Mouse (Mus musculus): ENCODE results near the gene Fyn. TPM values are rescaled to one million over a fixed set of nuclear protein-coding genes. Genes with fewer than 3 reads are reported as not detected.

The Fyn gene
- polyA plus RNA-seq, 1 experiment from 2014 or later, result 20.2 TPM

GRCm38 (mm10) chr10:39552903-39553302, 184.2 kb downstream of the Fyn start:
- no peaks in the 10 kb centered on the region for H3K27me3 ChIP-seq (ENCODE audit: control insufficient read depth, insufficient read depth, low read length)
- H3K27ac ChIP-seq (ENCODE audit: low read length), result no peak overlapping the region
- H3K4me1 ChIP-seq (ENCODE audit: control insufficient read depth, insufficient read depth, low read length), result peaks cover 45% of the 10 kb centered on the region
- H3K36me3 ChIP-seq (ENCODE audit: control insufficient read depth, insufficient read depth, low read length), result no peaks in the 10 kb centered on the region
- WGBS, result 48% methylated on average over 5 of the region's 5 CpGs
- no peak overlapping the region for H3K4me3 ChIP-seq (replicated peaks; ENCODE audit: low read length)
- no peak overlapping the region for H3K9ac ChIP-seq (ENCODE audit: low read length)
- no peak overlapping the region for H3K4me2 ChIP-seq (ENCODE audit: low read depth, low read length)
- ATAC-seq (ENCODE audit: insufficient read depth, low FRiP score), result no peak
- no peaks in the 10 kb centered on the region for H3K9me3 ChIP-seq (replicated peaks; ENCODE audit: control insufficient read depth, low read length)

DNA sequence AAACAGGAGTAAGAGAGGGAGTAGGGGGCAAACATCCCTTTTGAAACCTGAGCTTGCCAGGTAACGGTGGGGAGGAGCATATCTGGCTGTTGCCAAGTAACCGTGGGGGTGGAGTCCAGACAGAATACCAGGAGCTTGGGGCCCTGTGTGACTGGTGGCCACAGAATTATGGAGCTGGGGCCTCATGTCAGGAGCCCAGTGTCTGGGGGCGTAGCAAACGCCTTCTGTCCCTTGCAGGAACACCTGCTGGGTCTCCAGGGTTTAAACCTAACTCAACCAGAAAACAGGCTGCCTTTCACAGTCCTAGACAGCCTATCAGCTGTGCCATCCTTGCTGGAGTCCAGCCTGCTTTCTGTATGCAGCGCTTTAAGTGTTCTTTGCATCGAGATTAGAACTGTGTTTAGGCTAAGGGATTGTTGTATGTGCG, 186.6 kb downstream of the Fyn start:
- Histone ChIP-seq H3K36me3 (ENCODE audit: control insufficient read depth, insufficient read depth, low read length) (no peaks in the 10 kb centered on the region), H3K9me3 (replicated peaks; ENCODE audit: control insufficient read depth, low read length) (no peaks in the 10 kb centered on the region), H3K4me1 (ENCODE audit: control insufficient read depth, insufficient read depth, low read length) (peaks cover 63% of the 10 kb centered on the region), H3K27me3 (ENCODE audit: control insufficient read depth, insufficient read depth, low read length) (no peaks in the 10 kb centered on the region), H3K27ac (ENCODE audit: low read length) (peak overlapping the region; percentile 85), H3K4me3 (replicated peaks; ENCODE audit: low read length) (no peak overlapping the region), H3K4me2 (ENCODE audit: low read depth, low read length) (peak overlapping the region; percentile 13), H3K9ac (ENCODE audit: low read length) (0 out of 2 replicates have a peak overlapping the region, but pooled peaks have one; percentile 12)
- 25% methylated on average over 7 of the region's 7 CpGs for WGBS
- peak; percentile 33; the same call in 1 of the 2 replicates for ATAC-seq (ENCODE audit: insufficient read depth, low FRiP score)

- Histone ChIP-seq H3K4me3 (replicated peaks; ENCODE audit: low read length) (no peak overlapping the region), H3K36me3 (ENCODE audit: control insufficient read depth, insufficient read depth, low read length) (no peaks in the 10 kb centered on the region), H3K27me3 (ENCODE audit: control insufficient read depth, insufficient read depth, low read length) (no peaks in the 10 kb centered on the region), H3K4me1 (ENCODE audit: control insufficient read depth, insufficient read depth, low read length) (peaks cover 63% of the 10 kb centered on the region), H3K27ac (ENCODE audit: low read length) (peak overlapping the region; percentile 85), H3K9me3 (replicated peaks; ENCODE audit: control insufficient read depth, low read length) (no peaks in the 10 kb centered on the region), H3K9ac (ENCODE audit: low read length) (0 out of 2 replicates have a peak overlapping the region, but pooled peaks have one; percentile 12), H3K4me2 (ENCODE audit: low read depth, low read length) (peak overlapping the region; percentile 13; the same call in 1 of the 2 replicates)
- WGBS, result 20% methylated on average over 5 of the region's 5 CpGs
- ATAC-seq (ENCODE audit: insufficient read depth, low FRiP score), result no peak
These were observed 187.1 kb downstream of the Fyn start for GRCm38 (mm10) chr10:39555740-39556139.

DNA sequence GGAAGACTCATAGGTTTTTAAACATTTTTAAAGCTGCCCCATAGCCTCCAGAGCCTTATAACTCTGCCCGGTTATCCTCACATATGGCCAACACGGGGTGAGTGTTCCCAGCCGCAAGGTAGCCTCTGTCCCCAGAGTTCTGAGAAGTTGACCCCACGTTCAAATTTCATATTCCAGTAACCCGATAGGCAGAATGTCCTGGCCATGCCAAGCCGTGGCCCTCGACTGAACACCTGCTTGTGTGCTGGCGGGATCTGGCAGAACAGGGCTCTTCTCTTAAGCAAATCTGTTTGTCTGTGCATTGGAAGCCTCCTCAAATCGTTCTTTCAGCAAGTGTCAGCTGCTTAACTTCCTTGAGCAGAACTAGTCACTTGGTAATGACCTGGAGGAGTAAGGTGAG, 188.7 kb downstream of the Fyn start:
- peak overlapping the region; percentile 65; the same call in 1 of the 2 replicates for H3K27ac ChIP-seq (ENCODE audit: low read length)
- 70% methylated on average over 9 of the region's 9 CpGs for WGBS
- no peaks in the 10 kb centered on the region for H3K9me3 ChIP-seq (replicated peaks; ENCODE audit: control insufficient read depth, low read length)
- H3K4me1 ChIP-seq (ENCODE audit: control insufficient read depth, insufficient read depth, low read length), result peaks cover 52% of the 10 kb centered on the region
- no peak overlapping the region for H3K4me2 ChIP-seq (ENCODE audit: low read depth, low read length)
- no peaks in the 10 kb centered on the region for H3K27me3 ChIP-seq (ENCODE audit: control insufficient read depth, insufficient read depth, low read length)
- no peaks in the 10 kb centered on the region for H3K36me3 ChIP-seq (ENCODE audit: control insufficient read depth, insufficient read depth, low read length)
- H3K9ac ChIP-seq (ENCODE audit: low read length), result no peak overlapping the region
- ATAC-seq (ENCODE audit: insufficient read depth, low FRiP score), result no peak
- no peak overlapping the region for H3K4me3 ChIP-seq (replicated peaks; ENCODE audit: low read length)

- H3K27ac ChIP-seq (ENCODE audit: low read length), result peak overlapping the region; percentile 65
- WGBS, result 48% methylated on average over 7 of the region's 7 CpGs
- H3K9me3 ChIP-seq (replicated peaks; ENCODE audit: control insufficient read depth, low read length), result no peaks in the 10 kb centered on the region
- H3K4me3 ChIP-seq (replicated peaks; ENCODE audit: low read length), result no peak overlapping the region
- no peaks in the 10 kb centered on the region for H3K36me3 ChIP-seq (ENCODE audit: control insufficient read depth, insufficient read depth, low read length)
- H3K4me1 ChIP-seq (ENCODE audit: control insufficient read depth, insufficient read depth, low read length), result peaks cover 49% of the 10 kb centered on the region
- ATAC-seq (ENCODE audit: insufficient read depth, low FRiP score), result peak; percentile 54; the same call in 1 of the 2 replicates
- H3K27me3 ChIP-seq (ENCODE audit: control insufficient read depth, insufficient read depth, low read length), result no peaks in the 10 kb centered on the region
- peak overlapping the region; percentile 49; the same call in 1 of the 2 replicates for H3K9ac ChIP-seq (ENCODE audit: low read length)
- H3K4me2 ChIP-seq (ENCODE audit: low read depth, low read length), result no peak overlapping the region
These were observed 189.2 kb downstream of the Fyn start for GRCm38 (mm10) chr10:39557851-39558250.

DNA sequence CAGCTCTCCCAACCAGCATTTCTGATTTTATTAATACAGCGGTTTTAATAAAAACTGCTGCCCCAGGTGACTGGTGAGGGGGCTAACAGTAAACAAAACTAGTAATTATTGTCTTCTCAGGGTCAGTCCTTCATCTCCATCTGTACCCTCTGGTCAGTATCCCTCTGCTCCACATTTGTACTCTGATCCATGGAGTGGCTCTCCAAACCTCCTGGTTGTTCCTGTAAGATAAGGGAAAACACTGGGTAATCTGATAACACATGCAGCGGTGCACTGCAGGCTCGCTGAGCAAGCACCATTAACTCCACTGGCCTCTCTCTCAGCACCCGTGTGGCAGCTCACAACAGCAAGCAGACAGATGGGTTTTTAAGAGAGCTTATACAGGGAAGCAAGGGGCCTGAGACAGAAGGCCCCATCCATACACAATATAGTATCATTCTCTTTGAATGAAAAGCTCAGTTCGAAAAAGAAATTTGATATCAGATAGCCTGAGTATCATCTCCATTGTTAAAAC, 189.9 kb downstream of the Fyn start:
- Histone ChIP-seq H3K4me2 (ENCODE audit: low read depth, low read length) (no peak overlapping the region), H3K27ac (ENCODE audit: low read length) (peak overlapping the region; percentile 65), H3K4me3 (replicated peaks; ENCODE audit: low read length) (no peak overlapping the region), H3K27me3 (ENCODE audit: control insufficient read depth, insufficient read depth, low read length) (no peaks in the 10 kb centered on the region), H3K9me3 (replicated peaks; ENCODE audit: control insufficient read depth, low read length) (no peaks in the 10 kb centered on the region), H3K36me3 (ENCODE audit: control insufficient read depth, insufficient read depth, low read length) (no peaks in the 10 kb centered on the region), H3K4me1 (ENCODE audit: control insufficient read depth, insufficient read depth, low read length) (peaks cover 52% of the 10 kb centered on the region), H3K9ac (ENCODE audit: low read length) (0 out of 2 replicates have a peak overlapping the region, but pooled peaks have one; percentile 22)
- 43% methylated on average over 5 of the region's 5 CpGs for WGBS
- no peak for ATAC-seq (ENCODE audit: insufficient read depth, low FRiP score)

DNA sequence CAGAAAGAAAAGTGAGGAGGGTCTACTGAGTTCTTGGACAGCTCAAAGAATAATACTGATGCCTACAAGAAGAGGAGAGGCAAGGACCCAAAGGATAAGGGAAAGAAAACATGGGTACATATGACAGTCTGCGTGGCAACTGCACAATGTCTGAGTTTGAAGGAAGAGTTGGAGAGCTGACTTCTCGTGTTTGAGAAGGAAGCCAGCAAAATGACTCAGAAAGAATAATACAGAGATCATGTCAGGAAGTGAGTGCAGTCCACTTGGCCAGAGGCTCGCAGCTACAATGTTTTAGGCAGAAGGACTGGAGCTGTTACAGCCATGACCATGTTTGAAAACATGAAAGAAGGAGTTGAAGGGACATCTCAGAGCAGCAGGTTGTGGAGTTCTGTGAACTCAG, 190.7 kb downstream of the Fyn start:
- no peak overlapping the region for H3K4me3 ChIP-seq (replicated peaks; ENCODE audit: low read length)
- no peaks in the 10 kb centered on the region for H3K36me3 ChIP-seq (ENCODE audit: control insufficient read depth, insufficient read depth, low read length)
- peaks cover 49% of the 10 kb centered on the region for H3K4me1 ChIP-seq (ENCODE audit: control insufficient read depth, insufficient read depth, low read length)
- no peaks in the 10 kb centered on the region for H3K27me3 ChIP-seq (ENCODE audit: control insufficient read depth, insufficient read depth, low read length)
- no peaks in the 10 kb centered on the region for H3K9me3 ChIP-seq (replicated peaks; ENCODE audit: control insufficient read depth, low read length)
- H3K9ac ChIP-seq (ENCODE audit: low read length), result no peak overlapping the region
- H3K4me2 ChIP-seq (ENCODE audit: low read depth, low read length), result no peak overlapping the region
- H3K27ac ChIP-seq (ENCODE audit: low read length), result peak overlapping the region; percentile 62
- 55% methylated on average over 3 of the region's 3 CpGs for WGBS
- ATAC-seq (ENCODE audit: insufficient read depth, low FRiP score), result no peak

DNA sequence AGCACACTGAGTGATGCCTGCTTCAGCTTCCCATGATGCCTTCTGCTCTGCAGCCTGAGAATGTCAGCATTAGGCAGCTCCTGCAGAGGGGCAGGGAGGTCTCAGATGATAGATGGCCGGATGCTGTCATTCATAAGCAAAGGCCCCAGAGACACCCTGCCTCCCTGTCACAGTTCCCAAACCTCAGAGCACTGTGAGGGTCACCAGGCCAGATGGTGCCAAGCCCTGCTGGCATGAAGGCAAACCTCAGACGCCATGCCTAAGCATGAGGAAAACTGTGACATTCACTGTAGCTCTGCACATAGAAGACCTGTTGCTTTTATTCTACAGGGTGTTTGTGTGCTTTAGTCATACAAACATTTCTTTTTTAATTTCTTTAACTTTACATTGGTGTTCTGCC, 193.7 kb downstream of the Fyn start:
- Histone ChIP-seq H3K4me1 (ENCODE audit: control insufficient read depth, insufficient read depth, low read length) (peaks cover 30% of the 10 kb centered on the region), H3K4me2 (ENCODE audit: low read depth, low read length) (no peak overlapping the region), H3K9me3 (replicated peaks; ENCODE audit: control insufficient read depth, low read length) (no peaks in the 10 kb centered on the region), H3K27ac (ENCODE audit: low read length) (no peak overlapping the region), H3K9ac (ENCODE audit: low read length) (no peak overlapping the region), H3K4me3 (replicated peaks; ENCODE audit: low read length) (no peak overlapping the region), H3K27me3 (ENCODE audit: control insufficient read depth, insufficient read depth, low read length) (no peaks in the 10 kb centered on the region), H3K36me3 (ENCODE audit: control insufficient read depth, insufficient read depth, low read length) (no peaks in the 10 kb centered on the region; the same call in 1 of the 2 replicates)
- 69% methylated on average over 2 of the region's 2 CpGs for WGBS
- ATAC-seq (ENCODE audit: insufficient read depth, low FRiP score), result no peak

DNA sequence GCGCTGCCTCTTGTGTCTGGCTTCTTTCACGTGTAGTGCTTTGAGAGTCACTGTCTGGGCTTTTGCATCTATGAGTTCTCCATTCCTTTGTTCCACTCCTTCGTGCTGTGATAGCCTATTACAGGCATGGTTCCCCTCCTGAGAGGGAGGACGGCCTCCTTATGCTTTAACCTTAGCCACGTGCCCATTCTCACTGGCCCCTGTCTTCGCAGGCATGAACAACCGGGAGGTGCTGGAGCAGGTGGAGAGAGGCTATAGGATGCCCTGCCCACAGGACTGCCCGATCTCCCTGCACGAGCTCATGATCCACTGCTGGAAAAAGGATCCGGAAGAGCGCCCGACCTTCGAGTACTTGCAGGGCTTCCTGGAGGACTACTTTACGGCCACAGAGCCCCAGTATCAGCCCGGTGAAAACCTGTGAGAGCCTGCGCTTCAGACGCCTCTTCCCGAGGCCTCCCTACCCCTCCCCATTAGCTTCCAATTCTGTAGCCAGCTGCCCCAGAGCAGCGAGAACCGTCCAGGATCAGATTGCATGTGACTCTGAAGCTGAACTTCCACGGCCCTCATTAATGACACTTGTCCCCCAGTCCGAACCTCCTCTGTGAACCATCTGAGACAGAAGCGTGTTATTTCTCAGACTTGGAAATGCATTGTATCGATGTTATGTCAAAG, 195.0 kb downstream of the Fyn start:
- Histone ChIP-seq H3K4me1 (ENCODE audit: control insufficient read depth, insufficient read depth, low read length) (peaks cover 19% of the 10 kb centered on the region), H3K27ac (ENCODE audit: low read length) (peak overlapping the region; percentile 57), H3K4me3 (replicated peaks; ENCODE audit: low read length) (no peak overlapping the region), H3K36me3 (ENCODE audit: control insufficient read depth, insufficient read depth, low read length) (no peaks in the 10 kb centered on the region; the same call in 1 of the 2 replicates), H3K27me3 (ENCODE audit: control insufficient read depth, insufficient read depth, low read length) (no peaks in the 10 kb centered on the region), H3K9ac (ENCODE audit: low read length) (peak overlapping the region; percentile 24), H3K9me3 (replicated peaks; ENCODE audit: control insufficient read depth, low read length) (no peaks in the 10 kb centered on the region), H3K4me2 (ENCODE audit: low read depth, low read length) (no peak overlapping the region)
- WGBS, result 48% methylated on average over 24 of the region's 24 CpGs
- peak; percentile 30; the same call in 1 of the 2 replicates for ATAC-seq (ENCODE audit: insufficient read depth, low FRiP score)
